23 mouse cellular contexts compared by ENCODE assay signal in genomic region chr9:25267574-25267973, GRCm38 (mm10).
"Had no signal": no experiment of that assay in that cellular context is flagged by ENCODE, and none has a peak within 500 bp of the region (broad histone marks: within the 10 kb centered on the region; RNA-seq: fewer than 3 reads in every experiment).

No protein-coding gene starts in this region.

- H3K27ac ChIP-seq: liver, embryonic 15.5 days; lung, embryonic 15.5 days; macrophage; midbrain, embryonic 10.5 days; midbrain, embryonic 12.5 days; neural tube, embryonic 13.5 days; neural tube, embryonic 15.5 days had no signal

- H3K9ac ChIP-seq: liver, embryonic 15.5 days; lung, embryonic 15.5 days; midbrain, embryonic 12.5 days; neural tube, embryonic 13.5 days; neural tube, embryonic 15.5 days had no signal

- H3K4me2 ChIP-seq: liver, embryonic 15.5 days; lung, embryonic 15.5 days; midbrain, embryonic 12.5 days; neural tube, embryonic 13.5 days; neural tube, embryonic 15.5 days had no signal

- DNase-seq: lung, adult 2 months; lung, postnatal 14 days; lung, postnatal 36 days; midbrain, embryonic 14.5 days; retina, postnatal 1 day; right cerebral cortex, adult 18-20 months; right cerebral cortex, postnatal 25 days; right cerebral cortex, postnatal 4 days; spleen, adult 18-20 months; thymus, adult 18-20 months; thymus, postnatal 14 days; thymus, postnatal 4 days had no signal

- ATAC-seq: lung, postnatal 0 days; midbrain, embryonic 16.5 days had no signal

- H3K9me3 ChIP-seq: liver, embryonic 15.5 days; lung, embryonic 15.5 days; megakaryocyte, embryonic 14.5 days; midbrain, embryonic 10.5 days; midbrain, embryonic 12.5 days; neural tube, embryonic 13.5 days; neural tube, embryonic 15.5 days had no signal

- H3K4me3 ChIP-seq: liver, embryonic 15.5 days; lung, embryonic 15.5 days; megakaryocyte, embryonic 14.5 days; midbrain, embryonic 10.5 days; midbrain, embryonic 12.5 days; myocyte; neural tube, embryonic 13.5 days; neural tube, embryonic 15.5 days had no signal

- H3K4me1 ChIP-seq: lung, embryonic 15.5 days; midbrain, embryonic 10.5 days; midbrain, embryonic 12.5 days; neural tube, embryonic 13.5 days; neural tube, embryonic 15.5 days had no signal

- H3K27me3 ChIP-seq: liver, embryonic 15.5 days; lung, embryonic 15.5 days; megakaryocyte, embryonic 14.5 days; midbrain, embryonic 12.5 days; neural tube, embryonic 13.5 days; neural tube, embryonic 15.5 days had no signal
